Mouse (Mus musculus): ENCODE measurements around the gene Setd1b. TPM values are rescaled to one million over a fixed set of nuclear protein-coding genes. Genes with fewer than 3 reads are reported as not detected.

Setd1b gene
- polyA plus RNA-seq, 1 experiment from 2014 or later, result 8.1 TPM

Other genes starting within 250 kb of the Setd1b start
- gene Kdm2b, start 152.4 kb upstream of the Setd1b start, polyA plus RNA-seq (2016; fragmentation: Nextera tagmentation; extraction: Ambion mirVana), result 88.1 and 92.1 TPM in 2 replicates
- 8.4 and 8.7 TPM in 2 replicates for gene Orai1, start 127.1 kb upstream of the Setd1b start, polyA plus RNA-seq (2016; fragmentation: Nextera tagmentation; extraction: Ambion mirVana)
- not detected in 2 replicates for gene Morn3, start 95.2 kb upstream of the Setd1b start, polyA plus RNA-seq (2016; fragmentation: Nextera tagmentation; extraction: Ambion mirVana)
- gene Tmem120b, start 73.8 kb upstream of the Setd1b start, polyA plus RNA-seq (2016; fragmentation: Nextera tagmentation; extraction: Ambion mirVana), result 11.3 and 11.9 TPM in 2 replicates
- gene Rhof, start 9.5 kb upstream of the Setd1b start, polyA plus RNA-seq (2016; fragmentation: Nextera tagmentation; extraction: Ambion mirVana), result 1.2 and 2.2 TPM in 2 replicates
- gene Psmd9, start 27.2 kb downstream of the Setd1b start, polyA plus RNA-seq (2016; fragmentation: Nextera tagmentation; extraction: Ambion mirVana), result 79.1 and 89.3 TPM in 2 replicates
- gene Hpd, start 40.5 kb downstream of the Setd1b start, polyA plus RNA-seq (2016; fragmentation: Nextera tagmentation; extraction: Ambion mirVana), result not detected in 2 replicates
- gene Wdr66, start 109.9 kb downstream of the Setd1b start, polyA plus RNA-seq (2016; fragmentation: Nextera tagmentation; extraction: Ambion mirVana), result 4.3 and 4.5 TPM in 2 replicates
- gene Bcl7a, start 201.6 kb downstream of the Setd1b start, polyA plus RNA-seq (2016; fragmentation: Nextera tagmentation; extraction: Ambion mirVana), result 41.7 and 42.8 TPM in 2 replicates

All from embryonic facial prominence, embryonic 10.5 days (tissue).